Mouse (Mus musculus) neutrophil, adult 83 days (primary cell): ENCODE data around the gene Olfr575. TPM values are rescaled to one million over a fixed set of nuclear protein-coding genes. Genes with fewer than 3 reads are reported as not detected.

Experiments used
- total RNA-seq, 2 experiments: library from RNA; stranded (reverse); gene quantifications; one replicate each; pipeline ENCODE4 v1.2.4; 2023

Olfr575 gene
- total RNA-seq = not detected

GRCm38 (mm10) chr7:102958593-102958992 is at the start of gene Olfr575:
TSS of gene Olfr575 (minus strand) at chr7:102958775.

GRCm38 (mm10) chr7:102989224-102989623 is 30.6 kb upstream of the Olfr575 start, which contains the start of gene Olfr578:
TSS of gene Olfr578 (minus strand) at chr7:102989324.

GRCm38 (mm10) chr7:102975843-102976242 is 17.3 kb upstream of the Olfr575 start, which contains the start of gene Olfr577:
TSS of gene Olfr577 (minus strand) at chr7:102975943.

GRCm38 (mm10) chr7:102962360-102962759 is 3.8 kb upstream of the Olfr575 start, which contains the start of gene Olfr576:
TSS of gene Olfr576 (plus strand) at chr7:102962660.

GRCm38 (mm10) chr7:102948167-102948566 is 10.4 kb downstream of the Olfr575 start, which contains the start of gene Olfr574:
TSS of gene Olfr574 (plus strand) at chr7:102948467.

GRCm38 (mm10) chr7:102942475-102942874 is 16.1 kb downstream of the Olfr575 start, which contains the start of gene Olfr573-ps1:
TSS of gene Olfr573-ps1 (minus strand) at chr7:102942575.

GRCm38 (mm10) chr7:102924109-102924508 is 34.5 kb downstream of the Olfr575 start, which contains the start of gene Olfr572:
TSS of gene Olfr572 (plus strand) at chr7:102924409.

GRCm38 (mm10) chr7:102917032-102917875 is 41.3 kb downstream of the Olfr575 start, which contains the start of gene Olfr571:
TSS of gene Olfr571 (minus strand) at chr7:102917536.

Other genes starting within 250 kb of the Olfr575 start
- not detected for gene Olfr33, start 239.7 kb downstream of the Olfr575 start, total RNA-seq
- not detected for gene Olfr559, start 231.3 kb downstream of the Olfr575 start, total RNA-seq
- not detected for gene Olfr560, start 199.4 kb downstream of the Olfr575 start, total RNA-seq
- gene Olfr78, start 199.3 kb downstream of the Olfr575 start, total RNA-seq = not detected
- gene Olfr561, start 187.6 kb downstream of the Olfr575 start, total RNA-seq = not detected
- not detected for gene Olfr564, start 155.3 kb downstream of the Olfr575 start, total RNA-seq
- not detected for gene Olfr566, start 100.0 kb downstream of the Olfr575 start, total RNA-seq
- gene Olfr568, start 81.7 kb downstream of the Olfr575 start, total RNA-seq = not detected
- not detected for gene Olfr569, start 67.9 kb downstream of the Olfr575 start, total RNA-seq
- not detected for gene Olfr570, start 64.2 kb downstream of the Olfr575 start, total RNA-seq
- not detected for gene Olfr571, start 41.2 kb downstream of the Olfr575 start, total RNA-seq
- not detected for gene Olfr572, start 34.4 kb downstream of the Olfr575 start, total RNA-seq
- not detected for gene Olfr573-ps1, start 16.2 kb downstream of the Olfr575 start, total RNA-seq
- gene Olfr574, start 10.3 kb downstream of the Olfr575 start, total RNA-seq = not detected
- not detected for gene Olfr576, start 3.9 kb upstream of the Olfr575 start, total RNA-seq
- gene Olfr577, start 17.2 kb upstream of the Olfr575 start, total RNA-seq = not detected
- not detected for gene Olfr578, start 30.5 kb upstream of the Olfr575 start, total RNA-seq
- not detected for gene Olfr582, start 79.2 kb upstream of the Olfr575 start, total RNA-seq
- gene Olfr583, start 92.5 kb upstream of the Olfr575 start, total RNA-seq = not detected
- gene Olfr584, start 123.1 kb upstream of the Olfr575 start, total RNA-seq = not detected
- gene Olfr585, start 138.9 kb upstream of the Olfr575 start, total RNA-seq = not detected
- not detected for gene Olfr586, start 166.9 kb upstream of the Olfr575 start, total RNA-seq
- not detected for gene Olfr588-ps1, start 182.1 kb upstream of the Olfr575 start, total RNA-seq
- not detected for gene Olfr589, start 197.6 kb upstream of the Olfr575 start, total RNA-seq
- not detected for gene Olfr591, start 219.6 kb upstream of the Olfr575 start, total RNA-seq
- not detected for gene Olfr592, start 226.0 kb upstream of the Olfr575 start, total RNA-seq